Mouse (Mus musculus): ENCODE data around the gene Olfr1427. TPM values are rescaled to one million over a fixed set of nuclear protein-coding genes. Genes with fewer than 3 reads are reported as not detected.
"Not testable (repeated sequence)": the region's sequence is repeated elsewhere in the genome, so short reads cannot be mapped to it uniquely, and the experiment has no call there.

Gene Olfr1427
- polyA plus RNA-seq, 1 experiment = not detected

- Histone ChIP-seq H3K27me3 (ENCODE audit: control insufficient read depth, insufficient read depth, low read length) (no peaks in the 10 kb centered on the region), H3K27ac (ENCODE audit: control insufficient read depth, insufficient read depth, low read length) (no peak overlapping the region), H3K4me1 (replicated peaks; ENCODE audit: control insufficient read depth, insufficient read depth, low read length) (no peaks in the 10 kb centered on the region), H3K36me3 (ENCODE audit: control insufficient read depth, insufficient read depth, low read length) (no peaks in the 10 kb centered on the region), H3K4me3 (ENCODE audit: control insufficient read depth, insufficient read depth, low read length) (no peak overlapping the region)
- 64% methylated on average over 1 of the region's 1 CpGs for WGBS
- TF ChIP-seq CTCF (IDR thresholded peaks at IDR 0.05; ENCODE audit: borderline replicate concordance, control insufficient read depth, extremely low read depth, insufficient read depth, low read length, poor library complexity) = no peak
- no peak for TF ChIP-seq POLR2A (IDR thresholded peaks at IDR 0.05; ENCODE audit: control insufficient read depth, extremely low read depth, insufficient read depth, low read length, poor library complexity)
- no peak for DNase-seq
These were observed 10.7 kb upstream of the Olfr1427 start for GRCm38 (mm10) chr19:12113807-12114206.

- H3K36me3 ChIP-seq (ENCODE audit: control insufficient read depth, insufficient read depth, low read length) = no peaks in the 10 kb centered on the region
- DNase-seq = no peak
- H3K27me3 ChIP-seq (ENCODE audit: control insufficient read depth, insufficient read depth, low read length) = no peaks in the 10 kb centered on the region
- no peak overlapping the region for H3K4me3 ChIP-seq (ENCODE audit: control insufficient read depth, insufficient read depth, low read length)
- TF ChIP-seq POLR2A (IDR thresholded peaks at IDR 0.05; ENCODE audit: control insufficient read depth, extremely low read depth, insufficient read depth, low read length, poor library complexity) (no peak), CTCF (IDR thresholded peaks at IDR 0.05; ENCODE audit: borderline replicate concordance, control insufficient read depth, extremely low read depth, insufficient read depth, low read length, poor library complexity) (no peak)
- no peak overlapping the region for H3K27ac ChIP-seq (ENCODE audit: control insufficient read depth, insufficient read depth, low read length)
- H3K4me1 ChIP-seq (replicated peaks; ENCODE audit: control insufficient read depth, insufficient read depth, low read length) = no peaks in the 10 kb centered on the region
- 68% methylated on average over 1 of the region's 1 CpGs for WGBS
These were observed 1.4 kb upstream of the Olfr1427 start for GRCm38 (mm10) chr19:12104541-12104940.

GRCm38 (mm10) chr19:12091913-12092312, 11.2 kb downstream of the Olfr1427 start, which contains the start of gene Olfr1426:
Gene Olfr1426 (minus strand): TSS chr19:12092013.
- H3K27ac ChIP-seq (ENCODE audit: control insufficient read depth, insufficient read depth, low read length) = no peak within 1 kb of the TSS
- no peaks in the 10 kb centered on the region for H3K27me3 ChIP-seq (ENCODE audit: control insufficient read depth, insufficient read depth, low read length)
- no peaks in the 10 kb centered on the region for H3K4me1 ChIP-seq (replicated peaks; ENCODE audit: control insufficient read depth, insufficient read depth, low read length)
- H3K4me3 ChIP-seq (ENCODE audit: control insufficient read depth, insufficient read depth, low read length) = no peak within 1 kb of the TSS
- no peaks in the 10 kb centered on the region for H3K36me3 ChIP-seq (ENCODE audit: control insufficient read depth, insufficient read depth, low read length)
- no peak for TF ChIP-seq POLR2A (IDR thresholded peaks at IDR 0.05; ENCODE audit: control insufficient read depth, extremely low read depth, insufficient read depth, low read length, poor library complexity)
- TF ChIP-seq CTCF (IDR thresholded peaks at IDR 0.05; ENCODE audit: borderline replicate concordance, control insufficient read depth, extremely low read depth, insufficient read depth, low read length, poor library complexity) = no peak
- 85% methylated on average over 1 of the region's 1 CpGs for WGBS
- DNase-seq = no peak

GRCm38 (mm10) chr19:12077631-12078030, 25.5 kb downstream of the Olfr1427 start, which contains the start of gene Olfr1425:
Gene Olfr1425 (minus strand): TSS chr19:12077731.
- 93% methylated on average over 4 of the region's 4 CpGs for WGBS
- not testable (repeated sequence) for H3K27me3 ChIP-seq (ENCODE audit: control insufficient read depth, insufficient read depth, low read length); H3K27ac ChIP-seq (ENCODE audit: control insufficient read depth, insufficient read depth, low read length); DNase-seq; H3K4me3 ChIP-seq (ENCODE audit: control insufficient read depth, insufficient read depth, low read length); H3K4me1 ChIP-seq (replicated peaks; ENCODE audit: control insufficient read depth, insufficient read depth, low read length); H3K36me3 ChIP-seq (ENCODE audit: control insufficient read depth, insufficient read depth, low read length)

GRCm38 (mm10) chr19:12069546-12069945, 33.6 kb downstream of the Olfr1427 start:
- H3K27me3 ChIP-seq (ENCODE audit: control insufficient read depth, insufficient read depth, low read length); H3K27ac ChIP-seq (ENCODE audit: control insufficient read depth, insufficient read depth, low read length); H3K36me3 ChIP-seq (ENCODE audit: control insufficient read depth, insufficient read depth, low read length); H3K4me3 ChIP-seq (ENCODE audit: control insufficient read depth, insufficient read depth, low read length); DNase-seq; H3K4me1 ChIP-seq (replicated peaks; ENCODE audit: control insufficient read depth, insufficient read depth, low read length): not testable (repeated sequence)
- WGBS = 86% methylated on average over 1 of the region's 1 CpGs

GRCm38 (mm10) chr19:12067806-12068205, 35.3 kb downstream of the Olfr1427 start:
- not testable (repeated sequence) for H3K27me3 ChIP-seq (ENCODE audit: control insufficient read depth, insufficient read depth, low read length); H3K4me3 ChIP-seq (ENCODE audit: control insufficient read depth, insufficient read depth, low read length); DNase-seq; H3K4me1 ChIP-seq (replicated peaks; ENCODE audit: control insufficient read depth, insufficient read depth, low read length); H3K27ac ChIP-seq (ENCODE audit: control insufficient read depth, insufficient read depth, low read length); H3K36me3 ChIP-seq (ENCODE audit: control insufficient read depth, insufficient read depth, low read length)
- 70% methylated on average over 1 of the region's 1 CpGs for WGBS

GRCm38 (mm10) chr19:12062582-12062981, 40.6 kb downstream of the Olfr1427 start, which contains the start of gene Olfr1424:
Gene Olfr1424 (minus strand): TSS chr19:12062682.
- DNase-seq; H3K36me3 ChIP-seq (ENCODE audit: control insufficient read depth, insufficient read depth, low read length); H3K4me1 ChIP-seq (replicated peaks; ENCODE audit: control insufficient read depth, insufficient read depth, low read length); H3K27me3 ChIP-seq (ENCODE audit: control insufficient read depth, insufficient read depth, low read length); H3K4me3 ChIP-seq (ENCODE audit: control insufficient read depth, insufficient read depth, low read length); H3K27ac ChIP-seq (ENCODE audit: control insufficient read depth, insufficient read depth, low read length): not testable (repeated sequence)
- WGBS = 100% methylated on average over 1 of the region's 1 CpGs

Other genes with a start within 250 kb of the Olfr1427 start
- not detected in 2 replicates for gene Olfr1418, start 242.3 kb downstream of the Olfr1427 start, polyA plus RNA-seq (2012; rRNA removed)
- gene Olfr1419, start 228.2 kb downstream of the Olfr1427 start, polyA plus RNA-seq (2012; rRNA removed) = 0.11 TPM in 1 of 2 replicates, not detected in the other
- not detected in 2 replicates for gene Olfr1420, start 216.8 kb downstream of the Olfr1427 start, polyA plus RNA-seq (2012; rRNA removed)
- 28.1 and 34.4 TPM in 2 replicates for gene Patl1, start 190.9 kb downstream of the Olfr1427 start, polyA plus RNA-seq (2012; rRNA removed)
- 23.0 and 24.5 TPM in 2 replicates for gene Osbp, start 137.4 kb downstream of the Olfr1427 start, polyA plus RNA-seq (2012; rRNA removed)
- gene Olfr1423, start 62.0 kb downstream of the Olfr1427 start, polyA plus RNA-seq (2012; rRNA removed) = not detected in 2 replicates
- gene Olfr1424, start 40.7 kb downstream of the Olfr1427 start, polyA plus RNA-seq (2012; rRNA removed) = not detected in 2 replicates
- not detected in 2 replicates for gene Olfr1425, start 25.6 kb downstream of the Olfr1427 start, polyA plus RNA-seq (2012; rRNA removed)
- gene Olfr1426, start 11.3 kb downstream of the Olfr1427 start, polyA plus RNA-seq (2012; rRNA removed) = not detected in 2 replicates
- not detected in 2 replicates for gene Olfr1428, start 12.6 kb upstream of the Olfr1427 start, polyA plus RNA-seq (2012; rRNA removed)
- gene Olfr76, start 19.9 kb upstream of the Olfr1427 start, polyA plus RNA-seq (2012; rRNA removed) = 0.12 TPM in 1 of 2 replicates, not detected in the other
- not detected in 2 replicates for gene Olfr1555-ps1, start 66.8 kb upstream of the Olfr1427 start, polyA plus RNA-seq (2012; rRNA removed)
- not detected in 2 replicates for gene Olfr1431, start 97.3 kb upstream of the Olfr1427 start, polyA plus RNA-seq (2012; rRNA removed)
- gene Olfr1432, start 129.3 kb upstream of the Olfr1427 start, polyA plus RNA-seq (2012; rRNA removed) = not detected in 2 replicates
- gene Olfr262, start 138.3 kb upstream of the Olfr1427 start, polyA plus RNA-seq (2012; rRNA removed) = not detected in 2 replicates
- gene Olfr235, start 157.7 kb upstream of the Olfr1427 start, polyA plus RNA-seq (2012; rRNA removed) = not detected in 2 replicates
- not detected in 2 replicates for gene Olfr1434, start 176.5 kb upstream of the Olfr1427 start, polyA plus RNA-seq (2012; rRNA removed)
- not detected in 2 replicates for gene Olfr1436, start 195.8 kb upstream of the Olfr1427 start, polyA plus RNA-seq (2012; rRNA removed)
- not detected in 2 replicates for gene Olfr1437, start 221.8 kb upstream of the Olfr1427 start, polyA plus RNA-seq (2012; rRNA removed)
- not detected in 2 replicates for gene Olfr1438-ps1, start 232.6 kb upstream of the Olfr1427 start, polyA plus RNA-seq (2012; rRNA removed)